Mouse (Mus musculus) megakaryocyte-erythroid progenitor cell, adult 5-6 weeks (primary cell): ENCODE measurements around the gene Gm3952. TPM values are rescaled to one million over a fixed set of nuclear protein-coding genes. Genes with fewer than 3 reads are reported as not detected.

Source experiments
- ATAC-seq: replicated peaks from 2 replicates; pipeline ENCODE4 v1.8.0; 2016; ENCODE audit warnings: mild to moderate bottlenecking, inconsistent platforms; ENCODE audit not compliant: severe bottlenecking, poor library complexity, low FRiP score, low TSS enrichment
- total RNA-seq, 2 experiments: library from RNA; stranded (forward) in 1 of 2; stranded (reverse) in 1 of 2; fragments of 200-1000, 215-1000 nt in 1 of 2; fragments of >200 nt in 1 of 2; fragmentation: Nextera tagmentation in 1 of 2; gene quantifications; 2 replicates each; pipeline ENCODE4 v1.2.3; 2014 to 2017

Gm3952 gene
- total RNA-seq (2014; fragmentation: Nextera tagmentation) (not detected in 2 replicates), total RNA-seq (2017) (not detected in 2 replicates)

DNA sequence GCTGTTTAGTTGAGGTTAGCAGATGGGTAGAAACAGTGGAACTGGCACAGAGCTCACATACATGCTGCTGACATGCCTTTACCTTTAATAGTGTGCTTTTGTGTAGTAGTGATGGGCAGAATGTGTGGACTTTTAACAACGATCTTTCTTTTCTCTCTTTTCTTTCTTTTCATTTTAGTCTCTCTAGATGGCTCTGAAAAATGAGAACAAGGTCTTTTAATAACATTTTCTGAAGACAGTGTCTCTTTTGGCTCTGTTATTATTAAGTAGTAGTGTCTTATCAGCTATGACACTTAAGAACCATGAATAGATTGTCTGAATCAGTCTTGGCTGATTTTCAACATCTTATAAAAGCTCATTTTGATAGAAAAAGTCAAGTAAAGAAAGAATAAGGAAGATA, at the start of gene Gm3952:
Gm3952 (minus strand) TSS at position 101 of the 400 bp plus-strand sequence.
- ATAC-seq = no peak

DNA sequence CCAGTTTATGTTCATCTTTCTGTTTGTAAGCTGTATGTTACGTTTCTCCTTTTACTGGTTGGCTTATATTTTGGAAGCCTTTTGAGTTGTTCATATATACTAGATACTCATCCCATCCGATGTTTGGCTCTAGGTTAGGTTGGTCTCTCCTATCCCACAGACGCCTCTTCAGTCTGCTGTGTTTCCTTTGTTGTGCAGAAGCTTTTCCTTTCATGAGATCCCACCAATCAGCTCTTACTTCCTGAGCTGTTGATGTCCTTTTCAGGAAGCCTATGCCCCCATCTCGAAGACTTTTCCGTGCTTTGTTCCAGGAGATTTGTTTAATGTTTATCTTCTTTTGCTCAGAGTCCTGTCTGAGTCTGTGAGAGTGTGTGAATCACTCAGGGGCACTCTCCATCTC, 45.3 kb upstream of the Gm3952 start:
- no peak for ATAC-seq

DNA sequence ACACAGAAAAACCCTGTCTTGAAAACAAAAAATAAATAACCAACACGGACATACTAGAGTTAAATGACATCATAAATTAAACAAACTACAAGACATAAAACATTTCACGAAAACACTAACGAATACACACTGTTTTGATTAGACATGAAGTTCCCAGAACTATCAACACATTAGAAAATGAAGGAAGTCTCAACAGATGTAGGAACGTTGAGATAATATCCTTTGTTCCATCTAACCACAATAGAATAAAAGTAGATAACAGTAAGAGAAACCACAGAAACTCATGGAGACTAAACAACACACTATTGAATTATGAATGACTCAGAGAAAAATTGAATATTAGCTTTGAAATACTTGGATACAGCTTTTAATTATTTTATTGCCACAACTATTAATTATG, 14.0 kb upstream of the Gm3952 start:
- ATAC-seq = no peak

- ATAC-seq = no peak
Measured at GRCm38 (mm10) chr8:128735692-128736091, 62.8 kb downstream of the Gm3952 start.

DNA sequence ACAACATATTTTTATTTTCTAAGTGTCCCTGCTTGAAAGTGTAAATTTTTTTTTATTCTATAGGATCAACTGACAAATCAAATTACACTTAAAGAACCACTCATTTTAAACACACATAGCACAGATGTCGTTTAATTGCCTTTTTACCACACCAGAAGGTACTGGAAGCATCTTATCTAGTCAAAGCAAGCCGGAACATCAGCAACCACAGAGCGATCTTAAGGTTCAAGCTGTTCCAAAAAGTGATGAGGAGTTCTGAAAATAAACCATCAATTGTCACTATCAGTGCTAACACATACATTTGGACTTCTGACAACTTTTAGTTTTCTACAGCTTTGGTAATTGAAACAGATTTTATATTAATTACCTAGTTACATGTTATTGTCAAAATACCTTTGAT, 64.4 kb downstream of the Gm3952 start:
- peak; percentile 91 for ATAC-seq

DNA sequence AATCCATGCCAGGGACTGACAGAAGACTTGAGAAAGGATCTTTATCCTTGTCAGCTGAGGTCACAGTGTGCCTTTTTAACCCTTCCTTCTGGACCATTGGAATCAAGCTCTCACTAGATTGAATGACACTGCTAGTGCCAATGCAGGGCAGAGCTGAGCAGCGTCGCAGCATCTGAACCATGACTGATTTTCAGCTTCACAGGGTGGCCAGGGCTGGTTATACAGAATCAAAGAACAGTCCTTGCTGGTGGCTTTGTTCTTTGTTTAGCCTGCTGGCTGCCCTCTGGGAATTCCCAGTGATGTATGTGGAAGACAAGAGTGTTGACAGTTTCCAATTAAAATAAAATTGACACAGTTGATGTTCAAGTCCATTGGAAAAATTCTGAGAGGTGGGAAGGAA, 66.2 kb downstream of the Gm3952 start:
- no peak for ATAC-seq

GRCm38 (mm10) chr8:128727213-128727612, 71.3 kb downstream of the Gm3952 start:
- no peak for ATAC-seq

DNA sequence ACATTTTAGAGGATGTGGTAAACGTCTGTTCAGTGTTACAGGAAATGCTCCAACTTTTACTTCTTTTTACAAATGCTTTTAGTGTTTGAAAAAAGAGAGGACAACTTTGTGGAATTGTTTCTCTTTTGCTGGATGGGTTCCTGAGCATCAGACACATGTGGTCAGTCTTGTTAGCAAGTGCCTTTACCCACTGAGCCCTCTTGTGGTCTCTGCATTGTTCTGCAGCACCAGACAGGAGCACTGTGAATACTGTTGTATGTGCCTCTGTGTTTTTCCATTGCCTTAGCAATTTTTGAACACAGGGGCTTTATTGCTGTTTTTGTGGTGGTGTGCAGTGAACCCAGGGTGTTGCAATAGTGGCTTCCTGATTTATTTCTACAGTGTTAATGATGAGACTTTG, 73.7 kb downstream of the Gm3952 start:
- ATAC-seq = peak; percentile 66

DNA sequence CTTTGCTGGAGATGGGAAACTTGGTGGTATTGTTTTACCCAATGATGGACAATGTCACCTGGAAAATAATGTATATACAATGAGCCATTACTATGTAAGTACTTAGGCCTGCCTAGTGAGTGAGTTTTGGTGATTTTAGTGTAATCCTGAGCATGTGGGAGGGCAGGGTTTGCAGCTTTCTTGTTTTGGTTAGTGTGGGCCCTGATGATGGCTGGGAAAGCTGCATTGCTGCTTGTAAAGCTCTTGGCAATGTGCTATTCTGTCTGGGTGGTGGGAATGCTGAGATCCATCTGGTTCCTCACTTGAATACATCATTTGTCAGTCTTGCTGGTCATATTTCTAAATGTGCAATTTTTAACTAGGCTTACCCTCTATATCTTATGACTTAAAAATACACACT, 82.3 kb downstream of the Gm3952 start:
- no peak for ATAC-seq

DNA sequence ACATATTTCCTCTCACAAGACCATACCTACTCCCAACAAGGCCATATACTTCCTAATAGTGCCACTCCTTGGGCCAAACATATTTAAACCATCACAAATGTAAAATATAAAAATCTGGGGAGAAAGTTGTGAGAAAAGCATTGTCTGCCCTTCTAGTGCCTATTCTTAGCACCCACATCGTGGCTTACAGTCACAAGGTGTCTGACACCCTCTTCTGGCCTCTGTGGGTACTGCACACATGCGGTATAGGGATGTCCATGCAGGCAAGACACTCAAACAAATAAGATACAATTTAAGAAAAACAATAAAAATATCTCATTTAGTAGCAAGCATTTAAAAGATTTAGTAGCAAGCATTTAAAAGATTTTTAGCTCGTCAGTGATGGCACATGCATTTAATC, 89.2 kb downstream of the Gm3952 start:
- peak; percentile 92 for ATAC-seq

DNA sequence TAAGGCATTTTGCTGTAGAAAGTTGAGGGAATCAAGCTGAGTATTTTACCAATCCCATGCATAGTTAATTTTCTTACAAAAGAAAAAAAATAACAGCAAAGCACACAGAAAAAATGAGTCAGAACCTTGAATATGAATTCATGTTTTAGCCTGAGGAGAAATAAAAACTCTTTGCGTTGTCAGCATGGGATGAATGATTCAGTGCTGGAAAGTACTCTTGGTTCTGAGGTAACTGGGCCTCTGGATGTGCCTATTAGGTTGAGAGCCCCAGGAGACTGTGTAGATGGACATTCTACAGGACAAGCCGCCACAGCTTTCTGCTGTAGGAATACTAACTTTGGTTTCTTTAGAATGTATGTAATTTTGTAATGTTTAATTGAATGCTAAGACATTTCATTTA, 93.7 kb downstream of the Gm3952 start:
- no peak for ATAC-seq

DNA sequence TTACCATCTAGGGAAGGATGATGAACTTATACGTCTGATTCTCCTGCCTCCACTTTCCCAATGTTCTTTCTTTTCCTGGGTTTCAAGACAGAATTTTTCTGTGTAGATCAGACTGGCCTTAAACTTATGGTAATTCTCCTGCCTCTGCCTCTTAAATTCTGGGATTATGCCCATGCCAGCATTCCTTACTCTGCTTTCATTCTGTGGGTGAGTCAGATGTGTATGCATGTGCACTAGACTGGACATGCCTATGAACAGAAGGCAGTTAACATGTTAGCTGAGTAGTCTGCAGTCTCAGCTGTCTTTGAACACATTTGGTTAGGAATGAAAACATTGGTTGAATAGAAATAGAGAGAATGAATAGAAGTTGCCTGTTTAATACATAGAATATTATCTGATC, 94.1 kb downstream of the Gm3952 start:
- ATAC-seq = no peak

- ATAC-seq = peak; percentile 19; the same call in 1 of the 2 replicates
Measured at GRCm38 (mm10) chr8:128697945-128698344, 100.5 kb downstream of the Gm3952 start.

DNA sequence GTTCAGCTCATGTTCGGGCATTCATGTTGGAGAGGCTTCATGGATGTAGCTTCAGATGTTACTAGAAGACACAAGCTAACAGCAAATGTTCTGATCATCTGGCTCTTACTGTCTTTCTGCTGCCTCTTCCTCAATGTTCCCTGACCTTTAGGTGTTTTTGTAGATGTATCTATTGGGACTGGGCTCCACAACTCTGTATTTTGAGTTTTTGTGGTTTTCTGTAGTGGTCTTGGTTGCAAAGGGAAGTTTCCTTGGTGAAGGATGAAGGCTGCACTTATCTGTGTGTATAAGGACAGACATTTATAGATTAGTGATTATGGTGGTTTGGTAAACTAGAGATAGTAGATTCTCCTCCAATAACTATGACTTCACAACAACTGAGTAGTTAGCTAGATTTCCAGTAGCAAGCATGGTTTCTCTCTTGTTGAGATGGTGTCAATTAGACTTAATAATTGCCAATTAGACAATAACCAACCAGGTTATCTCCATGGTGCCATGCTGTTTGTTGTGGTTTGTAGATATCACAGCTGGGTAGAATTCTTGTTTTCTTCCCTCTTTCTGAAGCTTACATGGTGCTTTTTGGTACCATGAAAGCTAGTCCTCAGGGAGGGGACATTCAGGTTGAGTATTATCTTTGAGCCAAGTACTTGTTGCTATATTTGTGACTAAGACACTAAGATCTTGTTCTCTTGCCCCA, 101.6 kb downstream of the Gm3952 start:
- peak; percentile 67 for ATAC-seq

Other genes starting within 250 kb of the Gm3952 start
- 65.5 and 79.9 TPM in 2 replicates for gene Itgb1, start 113.0 kb downstream of the Gm3952 start, total RNA-seq (2014; fragmentation: Nextera tagmentation)
- 164 and 180 TPM in 2 replicates for gene Itgb1, start 113.0 kb downstream of the Gm3952 start, total RNA-seq (2017)